Mouse (Mus musculus): Measurements from ENCODE around the gene Cpeb1. TPM values are rescaled to one million over a fixed set of nuclear protein-coding genes. Genes with fewer than 3 reads are reported as not detected.

Cpeb1 gene
- total RNA-seq, 1 experiment, result 5.8 TPM

GRCm38 (mm10) chr7:81341563-81341962, 113.7 kb downstream of the Cpeb1 start:
- peaks cover 43% of the 10 kb centered on the region for H3K36me3 ChIP-seq (ENCODE audit: control insufficient read depth, insufficient read depth, low read length, poor library complexity, severe bottlenecking)
- H3K27ac ChIP-seq (ENCODE audit: insufficient read depth, low read depth, low read length, poor library complexity, severe bottlenecking), result no peak overlapping the region
- DNase-seq (ENCODE audit: low read depth, low spot score), result peak; percentile 53
- in situ Hi-C loops (cut with MboI; ENCODE audit: low sequenced_read_pairs in 2 of 2, unreplicated experiment in 2 of 2), result loop anchor here in 1 of 2 experiments (25.0 kb wide), 1 partner anchor 179 kb away; no protein-coding TSS in a partner anchor
- H3K9me3 ChIP-seq (ENCODE audit: control insufficient read depth, insufficient read depth, low read depth, low read length), result no peaks in the 10 kb centered on the region
- no peak overlapping the region; a peak in 1 of 4 replicates for H3K4me3 ChIP-seq (ENCODE audit: insufficient read depth in 1 of 2, low read depth in 1 of 2, low read length in 2 of 2, poor library complexity in 1 of 2, severe bottlenecking in 1 of 2)
- no peak overlapping the region; the same call in 1 of the 2 replicates for H3K9ac ChIP-seq (ENCODE audit: insufficient read depth, low read depth, low read length, poor library complexity, severe bottlenecking)
- peaks cover 0 to 12% of the 10 kb centered on the region in 2 experiments; a peak in 1 of 4 replicates for H3K4me1 ChIP-seq (ENCODE audit: control insufficient read depth in 2 of 2, insufficient read depth in 2 of 2, low read length in 2 of 2, poor library complexity in 1 of 2)
- peak; percentile 52; the same call in 1 of the 2 replicates for TF ChIP-seq CHD2 (IDR thresholded peaks at IDR 0.05; ENCODE audit: low read depth, low read length)
- TF ChIP-seq ZNF384 (IDR thresholded peaks at IDR 0.05; ENCODE audit: low read depth, low read length), result no peak

DNA sequence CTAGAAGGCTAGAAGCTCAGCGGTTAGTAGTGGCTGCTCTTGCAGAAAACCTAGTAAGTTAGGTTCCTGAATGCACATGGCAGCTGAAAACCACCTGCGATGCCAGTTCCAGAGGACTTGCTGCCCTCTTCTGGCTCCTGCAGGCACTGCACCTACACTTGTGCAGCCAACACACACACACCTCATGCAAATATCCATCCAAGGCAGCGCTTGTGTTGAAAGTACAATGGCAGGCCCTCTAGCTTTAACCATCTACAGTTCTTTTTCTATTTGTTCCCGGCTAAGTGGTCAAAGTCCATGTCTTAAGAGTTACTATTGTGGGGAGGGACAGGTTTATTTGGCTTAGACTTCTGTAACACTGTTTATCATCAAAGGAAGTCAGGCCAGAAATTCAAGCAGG, 115.5 kb downstream of the Cpeb1 start:
- DNase-seq (ENCODE audit: low read depth, low spot score), result peak; percentile 86
- in situ Hi-C loops (cut with MboI; ENCODE audit: low sequenced_read_pairs in 2 of 2, unreplicated experiment in 2 of 2), result loop anchor here (5.0 to 25.0 kb wide), 2 partner anchors 177 kb away; no protein-coding TSS in a partner anchor
- H3K36me3 ChIP-seq (ENCODE audit: control insufficient read depth, insufficient read depth, low read length, poor library complexity, severe bottlenecking), result peaks cover 43% of the 10 kb centered on the region

GRCm38 (mm10) chr7:81338522-81338873, 116.8 kb downstream of the Cpeb1 start:
- DNase-seq (ENCODE audit: low read depth, low spot score), result no peak
- Histone ChIP-seq H3K27ac (ENCODE audit: insufficient read depth, low read depth, low read length, poor library complexity, severe bottlenecking) (peak overlapping the region; percentile 68; the same call in 1 of the 2 replicates), H3K4me3 (ENCODE audit: insufficient read depth in 1 of 2, low read depth in 1 of 2, low read length in 2 of 2, poor library complexity in 1 of 2, severe bottlenecking in 1 of 2) (peak overlapping the region in 1 of 2 experiments; percentile 6; a peak in 1 of 4 replicates), H3K9me3 (ENCODE audit: control insufficient read depth, insufficient read depth, low read depth, low read length) (no peaks in the 10 kb centered on the region), H3K36me3 (ENCODE audit: control insufficient read depth, insufficient read depth, low read length, poor library complexity, severe bottlenecking) (peaks cover 31% of the 10 kb centered on the region), H3K4me1 (ENCODE audit: control insufficient read depth in 2 of 2, insufficient read depth in 2 of 2, low read length in 2 of 2, poor library complexity in 1 of 2) (peaks cover 0 to 16% of the 10 kb centered on the region in 2 experiments; a peak in 1 of 4 replicates), H3K9ac (ENCODE audit: insufficient read depth, low read depth, low read length, poor library complexity, severe bottlenecking) (peak overlapping the region; percentile 59; the same call in 1 of the 2 replicates)
- in situ Hi-C loops (cut with MboI; ENCODE audit: low sequenced_read_pairs in 2 of 2, unreplicated experiment in 2 of 2), result loop anchor here (5.0 to 25.0 kb wide), 2 partner anchors 176 kb away; no protein-coding TSS in a partner anchor
- TF ChIP-seq CHD2 (IDR thresholded peaks at IDR 0.05; ENCODE audit: low read depth, low read length), result no peak
- TF ChIP-seq ZNF384 (IDR thresholded peaks at IDR 0.05; ENCODE audit: low read depth, low read length), result no peak
- no peak for TF ChIP-seq ZC3H11A (IDR thresholded peaks at IDR 0.05; ENCODE audit: borderline replicate concordance, low read depth, low read length)
- TF ChIP-seq HCFC1 (IDR thresholded peaks at IDR 0.05; ENCODE audit: borderline replicate concordance, insufficient read depth, low read length), result no peak
- no peak for TF ChIP-seq MAFK (IDR thresholded peaks at IDR 0.05; ENCODE audit: insufficient read depth, low read depth, low read length)

More for the DNA sequence above, 115.5 kb downstream of the Cpeb1 start:
- H3K27ac ChIP-seq (ENCODE audit: insufficient read depth, low read depth, low read length, poor library complexity, severe bottlenecking), result no peak overlapping the region
- H3K4me1 ChIP-seq (ENCODE audit: control insufficient read depth in 2 of 2, insufficient read depth in 2 of 2, low read length in 2 of 2, poor library complexity in 1 of 2), result peaks cover 0 to 16% of the 10 kb centered on the region in 2 experiments; a peak in 1 of 4 replicates
- no peak for TF ChIP-seq MAFK (IDR thresholded peaks at IDR 0.05; ENCODE audit: insufficient read depth, low read depth, low read length)
- TF ChIP-seq HCFC1 (IDR thresholded peaks at IDR 0.05; ENCODE audit: borderline replicate concordance, insufficient read depth, low read length), result 0 out of 2 replicates have a peak, but pooled peaks have one; percentile 54
- TF ChIP-seq CHD2 (IDR thresholded peaks at IDR 0.05; ENCODE audit: low read depth, low read length), result no peak
- no peak overlapping the region for H3K9ac ChIP-seq (ENCODE audit: insufficient read depth, low read depth, low read length, poor library complexity, severe bottlenecking)
- H3K9me3 ChIP-seq (ENCODE audit: control insufficient read depth, insufficient read depth, low read depth, low read length), result no peaks in the 10 kb centered on the region
- no peak overlapping the region for H3K4me3 ChIP-seq (ENCODE audit: insufficient read depth in 1 of 2, low read depth in 1 of 2, low read length in 2 of 2, poor library complexity in 1 of 2, severe bottlenecking in 1 of 2)

DNA sequence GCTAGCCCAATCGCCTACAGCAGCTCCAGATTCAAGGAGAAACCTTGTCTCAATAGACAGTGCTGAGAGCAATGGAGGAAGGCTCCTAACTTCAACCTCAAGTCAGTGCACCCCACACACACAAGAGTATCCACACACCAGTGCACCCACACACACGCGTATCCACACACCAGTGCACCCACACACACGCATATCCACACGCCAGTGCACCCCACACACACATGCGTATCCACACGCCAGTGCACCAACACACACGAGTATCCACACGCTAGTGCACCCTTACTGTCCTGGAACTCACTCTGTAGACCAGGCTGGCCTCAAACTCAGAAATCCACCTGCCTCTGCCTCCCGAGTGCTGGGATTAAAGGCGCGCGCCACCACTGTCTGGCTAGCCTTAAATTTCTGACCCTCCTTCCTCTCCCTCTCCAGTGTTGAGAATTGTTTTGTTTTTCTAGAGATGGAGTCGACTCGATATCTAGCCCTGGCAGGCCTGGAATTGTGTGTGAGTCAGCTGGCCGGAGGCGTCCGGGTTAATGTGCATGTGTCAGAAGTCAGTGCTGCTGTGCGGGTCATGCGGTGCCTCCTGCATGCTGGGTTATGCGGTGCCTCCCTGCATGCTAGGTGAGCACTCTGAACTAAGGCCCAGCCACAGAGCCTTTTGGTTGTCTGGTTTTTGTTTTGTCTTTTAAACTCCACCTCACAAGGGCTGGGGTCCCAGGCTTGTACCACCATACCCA, 117.3 kb downstream of the Cpeb1 start:
- Histone ChIP-seq H3K9ac (ENCODE audit: insufficient read depth, low read depth, low read length, poor library complexity, severe bottlenecking) (peak overlapping the region; percentile 59), H3K4me1 (ENCODE audit: control insufficient read depth in 2 of 2, insufficient read depth in 2 of 2, low read length in 2 of 2, poor library complexity in 1 of 2) (peaks cover 0 to 16% of the 10 kb centered on the region in 2 experiments; a peak in 1 of 4 replicates), H3K27ac (ENCODE audit: insufficient read depth, low read depth, low read length, poor library complexity, severe bottlenecking) (no peak overlapping the region; the same call in 1 of the 2 replicates), H3K36me3 (ENCODE audit: control insufficient read depth, insufficient read depth, low read length, poor library complexity, severe bottlenecking) (peaks cover 27% of the 10 kb centered on the region), H3K9me3 (ENCODE audit: control insufficient read depth, insufficient read depth, low read depth, low read length) (no peaks in the 10 kb centered on the region), H3K4me3 (ENCODE audit: insufficient read depth in 1 of 2, low read depth in 1 of 2, low read length in 2 of 2, poor library complexity in 1 of 2, severe bottlenecking in 1 of 2) (peak overlapping the region in 1 of 2 experiments; percentile 6; a peak in 2 of 4 replicates)
- no peak for DNase-seq (ENCODE audit: low read depth, low spot score)
- TF ChIP-seq ZNF384 (IDR thresholded peaks at IDR 0.05; ENCODE audit: low read depth, low read length), result no peak
- no peak for TF ChIP-seq MAFK (IDR thresholded peaks at IDR 0.05; ENCODE audit: insufficient read depth, low read depth, low read length)
- no peak for TF ChIP-seq ZC3H11A (IDR thresholded peaks at IDR 0.05; ENCODE audit: borderline replicate concordance, low read depth, low read length)
- TF ChIP-seq CHD2 (IDR thresholded peaks at IDR 0.05; ENCODE audit: low read depth, low read length), result no peak
- TF ChIP-seq HCFC1 (IDR thresholded peaks at IDR 0.05; ENCODE audit: borderline replicate concordance, insufficient read depth, low read length), result no peak
- in situ Hi-C loops (cut with MboI; ENCODE audit: low sequenced_read_pairs in 2 of 2, unreplicated experiment in 2 of 2), result loop anchor here (5.0 to 25.0 kb wide), 2 partner anchors 176 kb away; no protein-coding TSS in a partner anchor
